Mouse (Mus musculus): ENCODE measurements around the gene Zfp868. TPM values are rescaled to one million over a fixed set of nuclear protein-coding genes. Genes with fewer than 3 reads are reported as not detected.

Zfp868 gene
- total RNA-seq (2023), result 10 to 100 TPM; 39.3 to 41.6 TPM

DNA sequence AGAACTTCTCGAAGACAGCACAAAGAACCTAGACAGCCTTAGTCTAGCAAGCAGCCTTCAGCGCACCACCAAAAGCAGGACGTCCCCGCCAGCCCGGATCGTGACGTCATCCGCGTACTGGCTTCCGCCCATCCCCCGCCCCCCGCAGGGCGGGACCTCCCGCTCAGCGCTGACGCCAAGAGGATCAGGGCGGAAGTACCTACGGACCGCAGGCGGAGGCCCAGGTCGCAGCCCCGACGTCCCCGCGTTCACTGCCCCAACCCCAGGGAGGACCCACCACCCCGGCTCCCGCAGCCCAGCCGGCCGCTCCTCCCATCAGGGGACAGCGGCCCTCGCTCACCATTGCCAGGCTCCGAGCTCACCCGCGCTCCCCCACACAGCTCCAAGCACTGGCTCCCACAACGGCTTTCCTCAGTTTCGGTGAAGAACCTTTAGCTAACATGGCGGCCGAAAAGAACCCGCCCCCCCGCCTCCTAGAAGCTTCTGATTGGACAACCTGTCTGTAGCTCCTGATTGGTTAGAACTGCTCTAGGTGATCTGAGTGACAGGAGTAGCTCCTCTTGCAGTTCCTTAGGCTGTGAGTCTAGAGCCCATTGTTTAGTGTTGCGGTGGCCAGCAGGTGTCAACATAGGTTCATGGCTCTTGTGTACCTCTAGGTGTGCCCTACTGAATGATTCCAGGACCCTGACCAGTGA lies at the start of gene Zfp868:
Gene Zfp868 (minus strand): TSS at position 454 of the 695 bp plus-strand sequence.

DNA sequence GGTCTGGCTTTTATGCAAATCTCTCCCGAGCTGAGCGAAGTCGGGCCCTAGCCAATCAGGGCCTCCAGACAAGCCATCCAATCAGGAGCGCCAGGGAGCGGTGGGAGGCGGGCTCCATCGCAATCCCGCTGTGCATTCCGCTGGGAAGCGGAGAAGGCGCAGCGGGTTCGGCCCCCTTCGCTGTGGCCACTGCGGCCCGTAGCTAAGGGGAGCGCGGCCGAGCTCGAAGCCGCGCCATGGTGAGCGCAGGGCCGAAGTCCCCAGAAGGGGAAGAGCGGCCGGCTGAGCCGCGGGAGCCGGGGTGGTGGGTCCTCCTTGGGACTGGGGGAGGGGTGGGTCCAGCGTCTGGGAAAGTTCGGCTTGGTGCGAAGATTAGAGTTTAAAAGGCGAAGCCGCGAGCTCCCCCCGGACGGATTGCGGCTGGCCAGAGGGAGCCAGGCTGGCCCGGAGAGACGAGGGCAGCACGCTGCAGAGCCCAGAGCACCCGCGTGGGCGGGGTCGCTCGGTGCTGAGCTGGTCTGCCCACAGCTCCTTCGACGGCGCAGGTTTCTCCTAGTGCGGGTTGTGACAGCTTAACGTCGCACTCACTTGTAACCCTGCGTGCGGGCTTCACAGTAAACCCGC lies 29.1 kb upstream of the Zfp868 start, which contains the start of gene Zfp964:
Gene Zfp964 (plus strand): TSS at position 122 of the 624 bp plus-strand sequence.

Other genes with a start within 250 kb of the Zfp868 start
- not detected for gene Gm9495, start 172.0 kb downstream of the Zfp868 start, total RNA-seq (2023)
- gene Gm7697, start 102.6 kb downstream of the Zfp868 start, total RNA-seq (2023), result not detected
- under 1 TPM; 0.47 to 0.52 TPM for gene Zfp964, start 28.9 kb upstream of the Zfp868 start, total RNA-seq (2023)
- gene Zfp869, start 85.2 kb upstream of the Zfp868 start, total RNA-seq (2023), result 10 to 100 TPM; 31.6 to 34.7 TPM
- 1 to 10 TPM; 3.2 to 3.4 TPM for gene Zfp963, start 124.4 kb upstream of the Zfp868 start, total RNA-seq (2023)
- not detected for gene Gm20422, start 149.3 kb upstream of the Zfp868 start, total RNA-seq (2023)
- gene Atp13a1, start 165.6 kb upstream of the Zfp868 start, total RNA-seq (2023), result 10 to 100 TPM; 42.0 to 46.7 TPM
- 10 to 100 TPM; 16.2 to 18.5 TPM for gene Zfp866, start 165.6 kb upstream of the Zfp868 start, total RNA-seq (2023)
- gene Gmip, start 183.1 kb upstream of the Zfp868 start, total RNA-seq (2023), result 100 to 1,000 TPM; 259 to 264 TPM
- gene Lpar2, start 196.9 kb upstream of the Zfp868 start, total RNA-seq (2023), result 1 to 10 TPM; 1.5 to 1.8 TPM
- not detected for gene Pbx4, start 206.9 kb upstream of the Zfp868 start, total RNA-seq (2023)